Mouse (Mus musculus) spleen, postnatal 36 days (tissue): ENCODE results near the gene Col4a2.

ENCODE experiments used
- DNase-seq, 2 experiments: peaks; one replicate each; pipeline ENCODE4 v3.0.0; 2022; ENCODE audit warnings: low spot score in 2 of 2, mixed read lengths in 1 of 2

Gene Col4a2

DNA sequence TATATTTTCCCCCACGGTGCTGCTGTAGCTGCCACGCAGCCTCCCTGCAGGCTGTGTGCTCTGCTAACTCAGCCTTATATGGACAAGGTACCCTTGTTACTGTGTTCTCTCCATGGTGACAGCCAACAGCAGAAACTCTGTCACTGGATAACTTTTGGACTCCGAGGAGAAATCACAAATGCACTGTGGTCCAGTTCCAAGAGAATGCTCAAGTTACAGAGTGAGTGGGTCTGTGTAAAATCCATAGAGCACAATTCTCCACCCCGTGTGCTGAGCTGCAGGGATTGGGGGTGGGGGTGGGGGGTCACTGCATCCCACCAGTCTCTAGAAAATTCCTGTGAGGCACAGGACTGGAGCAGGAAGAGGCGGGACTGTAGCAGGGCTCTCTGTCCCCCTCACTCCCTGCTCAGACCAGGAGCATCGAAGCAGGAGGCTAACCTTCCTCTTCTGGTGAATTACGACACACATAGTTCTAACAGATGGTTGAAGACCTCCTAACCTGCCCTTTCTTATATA is 45.4 kb downstream of the Col4a2 start:
- no peak for DNase-seq

DNA sequence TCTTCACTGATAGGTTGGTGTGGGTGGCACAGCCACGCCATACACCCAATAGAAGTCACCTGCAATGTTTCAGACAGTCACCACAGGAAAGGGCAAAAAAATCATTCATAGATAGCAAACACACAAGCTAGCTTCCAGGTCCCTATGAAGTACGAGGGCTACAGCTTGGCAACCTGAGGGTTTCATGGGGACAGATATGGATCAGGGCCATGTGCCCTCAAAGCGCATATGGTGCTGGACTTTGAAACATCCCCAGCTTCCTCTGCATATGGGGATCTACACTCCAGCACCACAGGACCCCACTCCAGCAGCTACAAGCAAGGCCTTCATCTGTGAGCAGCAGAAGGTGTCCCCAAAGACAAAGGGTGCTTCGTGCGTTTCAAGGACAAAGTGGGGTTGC is 47.2 kb downstream of the Col4a2 start:
- DNase-seq: no peak

- no peak for DNase-seq
These were observed 49.1 kb downstream of the Col4a2 start for GRCm38 (mm10) chr8:11361546-11362277.

GRCm38 (mm10) chr8:11362278-11363214 is 49.9 kb downstream of the Col4a2 start:
- DNase-seq: no peak

- DNase-seq: no peak
These were observed 50.9 kb downstream of the Col4a2 start for GRCm38 (mm10) chr8:11363340-11364126.

DNA sequence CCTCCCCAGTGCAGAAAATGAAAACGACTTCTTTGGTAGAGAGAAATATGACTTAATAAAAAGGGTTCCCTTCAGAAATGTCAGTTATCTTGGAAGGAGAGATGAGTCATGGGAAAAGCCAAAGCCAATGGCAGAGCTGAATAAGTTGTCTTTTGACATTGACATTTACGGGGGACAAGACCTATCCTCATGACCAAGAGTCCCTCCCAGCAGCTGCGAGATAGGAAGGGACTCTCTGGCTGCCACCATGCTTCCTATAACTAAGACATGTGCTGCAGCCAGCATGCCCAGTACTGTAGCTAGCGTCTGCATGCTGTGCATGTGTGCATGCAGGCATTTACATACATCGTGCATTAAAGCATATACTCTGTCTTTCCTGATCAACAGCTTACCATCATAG is 53.6 kb downstream of the Col4a2 start:
- no peak for DNase-seq

- DNase-seq: no peak
These were observed 54.1 kb downstream of the Col4a2 start for GRCm38 (mm10) chr8:11366741-11367140.

GRCm38 (mm10) chr8:11367670-11368069 is 55.1 kb downstream of the Col4a2 start:
- no peak for DNase-seq

DNA sequence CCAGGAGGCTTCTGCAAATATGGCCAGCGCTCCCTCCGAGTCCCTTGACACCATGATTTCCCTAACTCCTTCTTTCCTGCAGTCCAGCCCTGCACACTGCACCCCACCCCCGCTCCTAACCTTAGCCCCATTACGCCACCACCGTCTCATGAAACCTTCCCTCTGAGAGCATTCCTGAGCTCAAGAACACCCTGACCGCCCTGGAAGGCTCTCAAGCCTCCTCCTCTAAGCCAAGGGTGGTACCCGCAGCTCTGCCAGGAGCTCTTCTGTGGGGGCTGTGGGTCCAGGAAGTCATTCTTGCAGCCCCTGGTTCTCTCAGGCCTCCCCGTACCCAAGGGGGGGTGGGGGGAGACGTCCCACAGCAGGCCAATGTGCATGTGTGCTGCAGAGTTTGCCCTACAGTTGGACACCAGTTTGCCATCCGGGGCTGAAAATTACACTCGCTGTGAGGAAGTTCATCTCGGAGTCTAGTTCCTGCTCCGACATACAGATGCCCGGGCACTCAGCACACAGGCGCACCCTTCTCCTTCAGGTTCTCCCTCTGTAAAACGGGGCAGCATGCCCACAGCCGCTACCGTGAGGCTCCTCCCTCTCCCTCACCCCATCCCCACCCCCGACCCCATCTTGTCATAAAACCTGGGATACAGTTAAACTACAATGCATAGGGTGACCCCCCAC is 57.1 kb downstream of the Col4a2 start:
- no peak for DNase-seq

- no peak for DNase-seq
These were observed 58.7 kb downstream of the Col4a2 start for GRCm38 (mm10) chr8:11371347-11371746.

DNA sequence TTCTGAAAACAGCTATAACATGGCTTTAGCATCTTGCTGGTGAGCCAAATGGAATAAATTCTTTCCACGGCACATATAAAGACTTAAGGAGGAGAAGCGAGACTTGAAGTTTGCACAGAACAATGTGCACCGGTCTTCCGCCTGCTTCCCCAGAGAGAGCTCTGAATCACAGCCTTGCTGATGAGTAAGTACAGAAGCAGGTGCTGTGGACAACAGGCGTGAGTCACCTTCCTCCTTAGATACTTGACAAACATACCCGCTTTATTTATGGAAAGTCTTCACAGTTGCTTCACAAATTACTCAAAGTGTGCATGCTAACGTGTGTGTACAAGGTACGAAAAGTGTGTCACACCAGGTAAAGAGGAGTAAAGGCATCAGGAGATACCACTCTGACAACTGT is 59.5 kb downstream of the Col4a2 start:
- no peak for DNase-seq

DNA sequence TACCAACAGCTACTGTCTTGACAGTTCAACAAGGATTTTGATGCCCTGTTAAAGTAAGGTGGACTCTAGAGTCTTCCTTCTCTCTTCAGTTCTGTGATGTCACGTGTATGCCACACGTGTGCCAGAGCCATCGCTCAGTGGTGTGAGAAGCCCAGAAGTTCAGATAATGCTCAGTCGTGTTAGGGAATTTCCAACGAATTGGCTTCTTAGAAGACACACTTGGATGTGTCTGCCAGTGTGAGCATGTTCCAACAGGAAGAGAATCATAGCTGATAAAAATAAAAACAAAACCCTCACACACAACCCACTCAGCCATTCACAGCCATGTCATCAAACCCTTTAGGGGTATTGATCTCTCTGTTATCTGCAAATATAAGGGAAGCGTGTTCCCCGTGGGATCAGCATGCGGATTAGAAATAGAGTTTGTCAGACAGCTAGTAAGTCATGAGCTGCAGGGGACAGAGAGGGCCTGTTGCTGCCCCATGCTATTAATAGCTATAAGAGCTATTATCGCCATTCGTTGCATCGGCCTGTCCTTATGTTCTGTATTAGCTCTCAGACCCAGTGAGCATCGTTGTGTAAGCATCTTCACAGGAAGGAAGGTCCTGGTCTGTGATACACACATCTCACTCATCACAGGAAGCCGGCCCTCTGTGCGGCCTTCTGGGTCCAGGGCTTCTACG is 61.2 kb downstream of the Col4a2 start:
- no peak for DNase-seq

- no peak for DNase-seq
These were observed 61.9 kb downstream of the Col4a2 start for GRCm38 (mm10) chr8:11374326-11375076.

DNA sequence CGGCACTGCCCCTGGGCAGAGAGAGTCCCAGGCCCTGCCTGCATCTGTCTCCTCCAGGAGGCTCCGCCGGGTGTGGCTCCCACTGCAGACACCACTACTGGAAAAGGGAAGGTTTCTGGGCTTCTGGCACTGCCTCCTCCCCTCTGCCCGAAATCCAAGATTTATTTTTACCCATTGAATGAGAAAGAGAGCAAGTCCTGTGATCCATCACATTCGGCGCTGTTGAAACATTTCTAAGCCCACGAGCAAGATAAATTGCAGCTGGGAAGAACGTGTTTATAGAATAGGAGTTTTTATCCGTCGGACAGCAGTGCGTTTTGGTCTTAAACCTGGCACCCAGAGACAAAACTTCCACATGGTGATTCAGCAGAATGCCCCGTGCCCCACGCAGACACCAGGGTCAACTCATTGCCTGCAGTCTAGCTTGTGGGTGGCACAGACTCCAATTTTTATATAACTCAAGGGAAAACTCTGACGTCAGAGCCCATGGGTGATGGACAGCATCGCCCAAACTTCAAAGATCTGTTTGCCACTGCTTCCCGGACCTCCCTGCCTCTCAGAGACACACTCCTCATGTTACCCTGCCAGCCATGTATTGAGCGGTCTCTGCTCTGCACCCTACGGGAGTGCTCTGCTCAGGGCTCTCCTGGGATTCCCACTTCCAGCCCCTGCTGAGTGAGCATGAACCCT is 63.3 kb downstream of the Col4a2 start:
- no peak for DNase-seq

DNA sequence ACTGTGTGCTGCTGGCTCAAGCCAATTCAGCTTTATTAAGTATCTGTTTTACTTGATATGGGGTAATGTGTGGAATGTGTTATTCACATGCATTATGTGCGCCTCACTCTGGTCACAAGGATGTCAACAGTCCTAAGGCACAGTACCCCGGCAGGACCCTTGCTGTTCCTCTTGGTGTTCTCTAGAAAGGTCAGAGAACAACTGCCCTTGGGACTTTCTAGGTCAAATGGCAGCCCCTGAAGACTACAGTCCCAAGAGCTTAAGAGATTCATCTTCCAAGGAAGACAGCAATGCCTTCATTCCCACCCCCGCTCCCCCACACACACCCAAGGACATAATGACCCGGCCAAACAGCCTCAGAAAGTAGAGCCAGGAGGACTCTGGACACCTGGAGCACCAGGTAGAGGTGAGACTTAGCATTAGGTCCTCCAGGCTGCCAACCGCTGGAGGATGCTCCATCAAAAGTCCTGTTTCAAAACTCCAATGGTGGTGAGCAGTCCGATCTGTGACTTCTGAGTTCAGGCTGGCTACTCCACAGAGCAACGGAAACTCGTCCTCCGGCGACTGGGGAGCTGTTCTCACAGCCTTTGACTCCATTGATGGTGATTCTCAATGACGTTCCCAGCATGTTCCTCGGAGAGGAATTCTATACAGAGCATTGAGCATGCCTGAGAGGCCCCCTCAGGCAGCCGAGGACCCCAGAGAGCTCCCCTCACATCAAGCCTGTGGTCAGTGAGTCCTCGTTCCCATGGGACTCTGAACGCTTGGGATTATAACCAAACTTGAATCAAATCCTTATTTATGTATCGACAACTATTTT is 65.0 kb downstream of the Col4a2 start:
- no peak for DNase-seq

- no peak for DNase-seq
These were observed 67.0 kb downstream of the Col4a2 start for GRCm38 (mm10) chr8:11379590-11379989.

GRCm38 (mm10) chr8:11381544-11381943 is 68.9 kb downstream of the Col4a2 start:
- DNase-seq: no peak

- DNase-seq: no peak
These were observed 69.6 kb downstream of the Col4a2 start for GRCm38 (mm10) chr8:11382059-11382810.
